Mouse (Mus musculus): Measurements from ENCODE around the gene Abcc3.

The Abcc3 gene

DNA sequence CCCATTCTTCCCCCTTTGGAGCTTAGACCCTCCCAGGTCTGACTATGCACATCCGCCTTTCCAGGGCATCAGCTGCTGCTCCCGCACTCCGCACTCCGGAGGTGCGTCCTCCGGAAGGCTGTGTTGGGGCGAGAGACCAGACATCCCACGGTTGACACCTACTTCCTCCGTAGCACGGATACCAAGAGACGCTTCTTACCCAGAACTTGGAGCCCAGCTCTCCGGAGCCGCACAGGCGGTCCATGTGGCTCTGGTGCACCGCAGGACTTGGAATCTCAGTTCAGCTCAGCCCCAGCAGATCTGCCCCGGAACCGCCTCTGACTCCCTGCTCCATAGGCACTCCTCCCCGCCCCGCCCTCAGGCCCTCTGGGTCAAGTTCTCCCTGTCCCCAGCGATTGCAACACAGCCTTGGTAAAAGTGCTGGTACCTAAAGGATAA is at the start of gene Abcc3:
Gene Abcc3, minus strand, starts transcription at position 326 of the 438 bp plus-strand sequence.
- DNase-seq, result no peak

DNA sequence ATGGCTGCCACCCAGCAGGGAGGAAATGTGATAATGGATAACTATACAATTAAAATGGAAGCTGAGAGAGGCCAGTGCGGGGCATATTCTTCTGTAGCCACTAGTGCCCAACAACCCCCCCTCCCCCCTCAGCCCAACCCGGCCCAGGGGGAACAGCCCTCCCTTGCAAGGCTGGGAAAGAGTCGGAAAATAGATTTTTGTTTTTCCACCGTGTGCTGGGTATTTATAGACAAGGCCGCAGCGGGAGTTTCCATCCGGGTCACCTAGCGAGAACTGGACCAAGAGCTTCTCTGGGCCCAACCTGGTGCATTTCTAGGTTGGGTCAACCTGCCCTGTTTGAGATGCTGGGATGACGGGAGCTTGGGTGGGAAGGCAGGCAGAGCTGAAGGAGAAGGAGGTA is 49.0 kb upstream of the Abcc3 start:
- DNase-seq, result no peak

DNA sequence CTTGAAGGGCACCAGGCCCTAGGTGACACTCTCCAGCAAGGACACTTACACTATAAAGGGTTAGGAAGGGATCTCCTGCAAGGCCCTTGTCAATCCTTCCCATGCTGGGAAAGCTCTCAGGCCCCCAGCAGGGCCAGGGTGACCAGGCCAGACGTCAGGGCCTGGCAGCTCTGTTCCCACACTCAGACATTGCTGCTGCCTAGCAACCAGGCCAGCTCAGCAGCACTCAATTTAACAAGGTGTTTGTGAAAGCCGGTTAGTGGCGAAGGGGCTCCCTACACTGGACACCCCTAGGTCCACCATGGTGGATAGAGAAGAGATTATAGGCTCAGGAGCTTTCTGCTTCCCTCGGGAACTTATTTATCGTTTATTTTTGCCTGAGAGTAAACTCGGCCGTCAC is 48.3 kb upstream of the Abcc3 start:
- no peak for DNase-seq

DNA sequence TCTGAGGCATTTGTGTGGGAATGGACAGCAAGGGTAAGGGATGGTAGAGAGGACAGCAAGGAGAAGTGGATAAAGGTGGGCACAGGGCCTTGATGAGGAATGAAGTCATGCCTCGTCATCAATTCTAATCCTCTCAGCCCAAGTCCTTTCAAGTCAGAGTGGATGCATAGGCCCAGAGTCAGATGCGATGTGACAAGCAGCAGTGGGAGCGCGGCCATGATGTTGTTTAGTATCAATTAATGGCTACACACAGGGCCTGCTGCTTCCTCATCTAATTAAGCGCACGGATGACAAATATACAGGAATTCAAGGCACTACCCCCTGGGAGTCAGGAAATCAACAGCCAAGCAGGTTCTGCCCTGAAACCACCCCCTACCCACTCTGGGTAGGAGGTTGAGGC is 47.6 kb upstream of the Abcc3 start:
- no peak for DNase-seq

DNA sequence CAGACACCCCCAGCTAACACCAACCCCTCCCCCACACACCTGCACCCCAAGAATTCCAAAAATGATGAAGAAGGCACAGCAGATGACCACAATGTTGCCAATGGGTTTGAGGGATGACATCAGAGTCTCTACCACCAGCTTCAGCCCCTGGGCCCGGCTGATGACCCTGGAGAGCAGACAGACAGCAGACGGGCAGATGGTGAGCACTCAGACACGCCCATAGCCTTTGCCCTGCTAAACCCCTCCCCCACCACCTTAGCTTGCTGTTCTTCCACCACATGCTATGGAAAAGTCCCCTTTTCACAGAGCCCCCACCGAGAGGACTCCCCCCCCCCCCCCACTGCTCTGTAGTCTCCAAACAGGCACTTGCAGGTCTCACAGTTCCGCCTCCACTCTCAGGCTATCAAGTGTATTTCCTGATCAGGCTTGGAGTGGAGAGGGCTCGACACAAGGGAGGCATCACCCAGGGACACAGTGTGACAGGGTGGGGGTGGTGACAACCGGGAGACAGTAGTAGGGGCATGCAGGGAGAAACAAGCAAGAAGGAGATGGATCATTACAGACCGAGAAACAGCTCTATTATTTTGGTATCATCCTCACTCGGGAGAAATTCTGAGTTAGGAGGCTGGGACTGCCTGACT is 36.3 kb upstream of the Abcc3 start:
- no peak for DNase-seq

DNA sequence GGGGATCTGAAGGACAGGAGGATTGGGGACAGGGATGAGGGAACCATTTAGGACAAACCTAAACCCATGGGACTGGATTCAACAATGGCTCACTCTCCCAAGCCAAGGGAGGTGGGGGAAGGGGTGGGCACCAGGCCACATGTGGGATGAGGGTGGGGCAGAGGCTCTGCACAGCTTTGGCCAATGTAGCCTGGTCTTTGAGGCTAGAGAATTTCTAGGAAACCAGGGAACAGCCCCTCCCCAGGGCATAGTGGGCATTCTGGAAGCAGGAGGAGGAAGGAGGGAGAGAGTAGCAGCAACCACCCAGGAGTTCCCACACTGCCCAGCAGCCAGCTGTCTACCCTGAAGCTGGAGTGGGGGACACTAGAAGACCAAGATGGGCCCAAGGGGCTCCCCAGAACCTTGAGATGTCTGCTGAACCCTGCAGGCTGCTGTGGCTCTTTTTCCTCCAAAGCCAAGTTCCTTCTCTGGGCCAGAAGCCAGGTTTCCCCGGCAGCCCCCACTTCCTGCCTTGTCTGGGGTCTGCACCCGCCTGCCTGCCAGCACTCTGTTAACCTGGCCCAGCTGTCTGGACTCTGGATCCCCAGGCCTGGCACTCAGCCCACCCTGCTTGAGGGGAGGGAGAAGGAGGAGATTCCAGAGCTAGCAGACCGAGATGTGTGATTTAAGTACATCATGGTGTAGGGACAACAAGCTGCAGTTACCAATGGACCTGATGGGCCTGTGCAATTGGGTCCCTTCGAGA is 35.5 kb upstream of the Abcc3 start:
- no peak for DNase-seq

DNA sequence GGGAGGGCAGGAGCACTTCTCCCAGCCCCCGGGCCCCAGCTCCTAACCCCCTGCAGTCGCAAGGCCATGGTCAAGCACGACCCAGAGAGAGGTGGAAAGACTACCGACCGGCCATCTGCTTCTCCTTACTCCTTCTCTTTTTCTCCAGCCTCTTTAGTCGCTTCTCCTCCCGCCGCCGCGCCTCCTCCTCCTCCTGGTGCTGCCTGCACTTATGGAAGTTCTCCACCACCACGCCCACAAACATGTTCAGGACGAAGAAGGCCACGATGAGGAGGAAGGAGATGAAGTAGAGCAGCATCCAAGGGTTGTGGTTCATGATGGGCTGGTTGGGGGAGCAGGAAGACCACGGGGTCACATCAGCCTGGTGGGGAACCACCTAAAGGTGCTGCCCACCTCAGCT is 32.9 kb upstream of the Abcc3 start:
- DNase-seq, result peak; percentile 48

DNA sequence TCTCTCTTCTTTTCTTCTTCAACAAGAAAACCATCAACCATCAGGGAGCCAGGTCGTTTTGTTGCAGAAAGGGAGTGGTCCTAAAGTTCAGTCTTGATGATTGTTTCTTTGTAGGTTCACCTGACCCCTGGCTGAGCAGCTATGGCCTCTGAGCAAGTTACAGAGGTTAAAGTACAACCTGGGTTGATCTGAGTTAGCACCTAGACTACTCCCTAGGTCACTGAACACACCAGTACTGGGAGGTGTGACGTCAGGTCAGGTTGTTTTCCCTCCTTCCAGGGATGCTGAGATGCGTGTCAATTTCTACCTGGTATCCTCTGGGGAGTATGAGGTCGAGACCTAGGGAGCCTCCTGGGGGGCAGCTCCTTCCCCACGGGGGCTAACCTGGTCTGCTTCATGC is 32.4 kb upstream of the Abcc3 start:
- DNase-seq, result no peak

DNA sequence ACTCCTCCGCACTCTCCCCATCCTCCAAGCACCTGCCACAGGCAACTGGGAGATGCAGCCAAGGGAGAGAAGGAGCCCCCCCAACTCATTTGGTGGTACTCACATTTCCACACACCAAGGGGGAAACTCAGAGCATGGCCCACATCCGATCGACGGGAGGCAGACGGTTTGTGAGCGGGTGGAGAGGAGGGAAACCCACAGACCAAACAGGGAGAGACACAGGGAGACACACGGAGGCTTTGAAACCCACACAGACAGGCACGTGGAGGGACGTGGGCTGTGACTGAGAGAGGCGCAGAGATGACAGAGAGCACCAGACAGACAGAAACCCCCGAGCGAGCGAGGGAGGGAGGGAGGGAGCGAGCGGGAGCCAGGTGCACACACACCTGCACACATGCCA is 31.6 kb upstream of the Abcc3 start:
- peak; percentile 62 for DNase-seq

DNA sequence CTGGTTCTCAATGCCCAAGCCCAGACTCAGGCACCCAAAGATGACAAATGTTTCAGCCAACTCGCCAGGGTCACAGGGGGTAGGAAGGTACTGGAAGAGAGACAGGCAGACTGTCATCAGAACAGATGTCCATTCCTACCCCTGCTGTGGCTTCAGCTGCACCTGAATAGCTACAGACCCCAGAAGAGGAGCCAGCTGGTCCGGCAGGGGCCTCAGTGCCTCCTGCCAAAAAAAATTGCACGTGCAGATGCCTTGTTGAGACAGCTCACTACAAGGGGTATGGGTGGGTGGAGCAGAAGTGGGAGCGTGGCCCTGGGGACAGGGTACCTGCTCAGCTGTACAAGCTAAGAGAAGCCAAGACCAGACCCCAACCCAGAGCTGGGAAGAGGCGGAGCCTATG is 31.1 kb upstream of the Abcc3 start:
- no peak for DNase-seq

DNA sequence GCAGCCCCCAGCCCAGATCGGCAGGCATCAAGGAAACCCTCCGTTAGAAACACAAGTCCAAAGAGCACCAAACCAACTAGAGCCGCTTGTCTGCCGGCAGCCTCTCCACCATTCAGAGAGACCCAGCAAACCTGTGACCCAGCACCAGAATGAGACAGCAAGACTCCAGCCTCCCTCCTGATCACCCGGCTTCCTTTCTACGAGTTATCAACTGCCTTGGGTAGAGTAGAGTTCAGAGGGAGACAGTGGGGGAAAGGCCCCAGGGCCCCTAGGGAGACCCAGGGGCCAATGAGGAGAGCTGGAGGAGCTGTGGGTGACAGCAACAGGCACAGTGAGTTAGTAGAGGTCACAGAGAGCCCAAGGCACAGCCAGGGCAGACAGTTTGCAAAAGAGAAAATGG is 28.2 kb upstream of the Abcc3 start:
- DNase-seq, result no peak

DNA sequence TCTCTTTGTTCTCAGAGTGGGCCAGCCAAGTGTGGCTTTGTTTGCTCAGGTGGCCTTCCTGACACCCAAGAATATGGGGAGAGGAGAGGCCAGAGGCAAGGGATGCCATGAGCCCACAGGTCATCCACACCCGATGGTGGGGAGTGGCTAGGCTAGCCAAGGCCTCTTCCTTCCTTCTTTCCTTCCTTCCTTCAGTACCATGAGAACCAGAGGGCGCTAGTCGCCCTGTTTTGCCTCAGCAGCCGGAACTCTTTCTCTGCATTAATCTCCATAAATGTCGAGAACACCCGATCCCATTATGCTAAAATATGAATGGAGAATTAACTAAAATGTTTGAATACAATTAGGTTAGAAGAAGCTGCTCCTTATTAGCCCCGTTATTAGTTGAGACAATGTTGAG is 27.5 kb upstream of the Abcc3 start:
- DNase-seq, result no peak

DNA sequence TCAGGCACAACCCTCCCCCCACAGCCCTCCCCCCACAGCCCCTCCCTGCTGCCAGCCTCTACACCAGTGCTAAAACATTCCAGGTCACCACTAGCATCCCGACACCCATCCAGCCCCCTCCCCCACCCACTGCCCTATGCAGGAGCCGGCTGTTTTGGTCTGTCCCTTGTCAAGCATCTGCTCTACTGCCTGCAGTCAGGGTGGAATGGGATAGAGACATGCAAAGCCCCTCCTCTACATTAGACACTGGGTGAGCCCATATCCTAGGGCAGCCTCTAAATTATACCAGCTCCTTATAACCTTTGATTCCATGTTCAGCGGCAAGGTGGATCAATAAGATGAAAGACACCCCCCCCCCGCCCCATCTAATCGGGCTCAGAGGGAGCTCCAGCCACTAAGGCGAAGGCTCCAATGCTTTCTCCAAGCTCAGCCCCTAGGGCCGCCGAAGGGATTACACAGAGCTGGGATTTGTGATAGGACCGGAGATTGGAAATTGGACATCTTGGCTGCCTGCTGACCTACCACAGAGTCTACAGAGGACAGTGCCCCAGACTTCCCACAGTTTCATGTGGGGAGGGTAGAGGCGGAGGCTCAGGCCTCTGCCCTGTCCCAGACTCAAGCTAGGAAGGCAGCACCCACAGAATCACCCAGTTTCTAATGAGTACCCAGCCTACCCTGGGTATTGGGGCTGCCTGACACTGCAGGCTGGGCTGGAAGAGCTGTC is 26.4 kb upstream of the Abcc3 start:
- DNase-seq, result no peak

DNA sequence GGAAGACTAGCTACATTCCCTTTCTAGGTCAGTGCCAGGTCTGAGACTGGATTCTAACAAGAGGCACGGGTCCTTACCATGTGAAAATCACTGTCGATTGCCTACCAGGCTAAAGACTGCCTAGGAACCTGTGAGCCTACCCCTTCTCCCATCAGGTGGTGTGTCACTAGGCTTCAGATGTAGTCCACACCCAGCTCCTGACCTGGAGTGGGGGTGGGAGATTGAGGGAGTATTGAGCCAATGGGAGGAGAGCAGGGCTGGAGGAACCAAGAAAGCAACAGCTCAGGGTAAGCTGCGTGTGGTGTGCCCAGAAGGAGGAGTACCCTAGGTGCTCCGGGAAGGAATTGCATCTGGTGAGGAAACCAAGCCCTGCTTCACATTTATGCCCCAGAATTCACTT is 21.2 kb upstream of the Abcc3 start:
- DNase-seq, result no peak

DNA sequence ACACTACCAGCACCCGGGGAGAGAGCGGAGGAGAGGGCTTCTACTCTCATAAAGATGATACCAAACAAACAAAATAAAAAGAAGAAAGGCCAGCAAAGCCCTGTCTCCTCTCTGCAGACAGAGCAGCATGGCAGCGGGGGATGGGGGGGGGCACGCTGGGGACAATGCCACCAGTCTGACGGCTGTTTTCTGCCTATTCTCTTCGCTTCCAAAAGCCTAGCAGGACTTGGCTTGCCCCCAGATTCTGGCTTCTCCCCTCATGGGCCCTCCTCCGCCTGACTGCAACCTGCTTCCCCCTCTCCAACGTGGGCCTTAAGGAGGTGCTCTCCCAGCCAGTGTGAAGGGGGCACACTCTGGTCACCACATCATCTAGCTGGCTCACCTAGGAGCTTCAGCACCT is 20.7 kb upstream of the Abcc3 start:
- DNase-seq, result no peak

DNA sequence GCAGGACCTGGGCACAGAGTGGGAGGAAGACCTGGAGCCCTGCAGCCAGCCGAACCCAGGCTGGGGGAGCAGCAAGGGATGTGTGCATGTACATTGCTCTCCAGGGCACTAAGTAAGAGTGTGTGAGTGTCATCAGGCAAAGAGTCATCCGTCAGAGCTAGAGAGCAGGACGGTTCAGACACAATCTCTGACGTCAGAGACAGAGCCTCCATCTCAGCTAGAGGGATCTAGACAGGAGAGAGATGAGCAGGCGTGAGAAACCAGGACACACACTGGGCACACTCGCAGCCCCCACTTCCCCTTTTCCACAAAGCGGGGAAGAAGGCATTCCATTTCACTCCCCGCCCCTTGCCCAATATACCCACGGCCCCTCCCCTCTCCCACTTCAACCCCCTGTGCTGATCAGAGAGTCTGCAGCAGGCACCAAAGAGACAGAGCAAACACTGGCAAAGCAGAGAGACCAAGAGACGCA is 20.2 kb upstream of the Abcc3 start:
- DNase-seq, result no peak

DNA sequence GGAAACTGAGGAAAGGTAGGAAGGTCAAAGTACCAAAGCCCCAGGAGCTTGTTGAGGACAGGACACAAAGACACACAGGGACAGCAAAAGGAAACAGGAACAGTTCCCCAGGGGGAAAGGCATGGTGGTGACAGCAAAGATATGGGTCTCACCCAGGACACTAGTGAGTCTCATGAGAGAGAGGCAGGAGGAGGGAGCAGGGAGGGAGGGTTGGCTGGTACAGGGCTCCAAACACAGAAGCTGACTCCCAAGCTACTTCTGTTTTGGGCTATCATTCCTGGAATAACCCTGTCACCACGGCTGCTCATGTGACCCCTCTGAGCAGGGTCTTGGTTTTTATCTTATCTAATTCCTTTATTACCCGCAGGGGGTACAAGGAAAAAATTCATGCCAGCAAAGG is 19.8 kb upstream of the Abcc3 start:
- no peak for DNase-seq

DNA sequence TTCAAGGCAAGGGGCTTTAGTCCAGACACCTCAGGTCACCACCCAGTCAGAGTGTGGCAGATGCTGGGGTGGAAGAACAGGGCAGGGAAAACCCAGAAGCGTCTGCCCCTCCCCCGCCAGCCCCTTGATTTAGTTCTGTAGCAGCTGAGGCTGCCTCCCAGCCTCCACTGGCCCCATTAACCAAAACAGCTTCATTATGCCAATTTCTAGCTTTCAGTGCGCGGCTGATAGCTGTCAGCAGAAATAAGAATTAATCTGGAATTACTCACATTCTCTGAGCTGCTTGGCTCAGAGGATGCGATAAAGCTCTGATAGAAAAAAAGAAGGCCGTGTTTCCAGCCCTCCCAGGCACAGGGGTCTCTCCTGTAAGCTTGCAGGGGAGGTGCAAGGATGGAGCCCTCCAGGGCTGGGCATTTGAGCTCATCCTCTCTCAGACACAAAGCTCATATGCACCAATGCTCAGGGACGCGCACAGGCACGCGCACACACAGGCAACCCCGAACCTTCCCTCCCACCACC is 15.1 kb upstream of the Abcc3 start:
- no peak for DNase-seq

DNA sequence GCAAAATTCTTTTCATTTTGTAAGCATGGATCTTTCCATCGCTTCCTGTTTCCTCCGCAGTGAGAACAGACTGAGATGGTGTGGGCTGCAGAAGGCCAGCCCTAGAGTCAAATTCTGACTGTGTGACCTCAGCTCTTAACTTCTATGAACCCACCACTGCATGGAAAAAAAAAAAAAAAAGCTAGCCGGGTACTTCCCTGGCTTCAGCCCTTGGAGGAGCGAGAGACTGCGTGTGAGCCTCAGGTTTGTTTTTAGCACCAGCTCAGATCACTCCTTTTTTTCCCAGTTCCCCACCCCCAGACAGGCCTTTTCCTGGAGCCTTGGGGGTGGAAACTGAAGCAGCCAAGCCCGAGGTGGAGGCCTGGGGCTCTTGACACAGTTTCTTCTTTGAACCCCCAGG is 12.6 kb upstream of the Abcc3 start:
- peak; percentile 49 for DNase-seq

DNA sequence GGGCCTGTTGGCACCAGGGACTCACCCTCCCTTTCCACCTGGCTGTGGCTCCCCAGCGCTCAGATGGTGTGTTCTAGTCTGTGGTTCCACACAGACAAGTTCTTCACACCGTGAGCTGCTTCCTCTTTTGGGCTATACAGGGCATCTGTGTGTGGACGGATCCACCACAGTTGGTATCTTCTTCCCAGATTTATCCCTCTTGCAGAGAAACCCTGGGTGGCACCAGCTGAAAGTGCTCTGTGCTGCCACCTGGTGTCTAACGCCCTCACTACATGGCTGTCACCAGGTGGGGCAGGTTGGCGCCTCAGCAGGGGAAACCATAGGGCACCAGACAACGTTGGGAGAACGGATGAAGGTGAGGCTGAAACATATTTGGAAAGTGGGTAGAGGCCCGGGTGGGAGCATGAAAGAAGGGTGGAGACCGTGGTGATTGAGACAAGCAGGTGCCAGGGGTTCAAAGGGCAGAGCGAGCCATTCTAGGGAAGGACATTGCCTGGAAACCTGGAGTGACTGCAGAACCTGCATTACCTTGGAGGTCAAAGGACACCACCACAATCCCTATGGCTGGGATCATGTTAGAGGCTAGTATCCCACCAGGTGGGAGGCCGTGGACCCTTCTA is 12.0 kb upstream of the Abcc3 start:
- peak; percentile 85 for DNase-seq

DNA sequence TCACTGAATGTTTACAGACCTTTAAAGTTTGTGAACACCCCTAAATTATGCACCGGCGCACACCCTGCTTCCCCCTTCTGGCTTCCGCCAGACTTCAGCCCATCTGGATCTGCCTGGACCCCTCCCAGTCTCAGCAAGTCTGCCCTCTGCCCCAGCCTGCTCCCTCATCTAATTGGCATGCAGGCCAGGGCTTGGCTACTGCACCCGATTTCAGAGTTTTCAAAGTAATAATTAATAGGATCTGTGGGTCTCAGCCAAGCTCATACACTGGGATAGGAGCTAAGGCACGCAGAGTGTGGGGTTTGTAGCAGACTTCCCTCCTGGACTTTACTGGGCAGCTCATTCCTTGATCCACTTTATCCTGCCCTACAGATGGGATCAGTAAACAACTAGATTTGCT is 11.4 kb upstream of the Abcc3 start:
- DNase-seq, result no peak

DNA sequence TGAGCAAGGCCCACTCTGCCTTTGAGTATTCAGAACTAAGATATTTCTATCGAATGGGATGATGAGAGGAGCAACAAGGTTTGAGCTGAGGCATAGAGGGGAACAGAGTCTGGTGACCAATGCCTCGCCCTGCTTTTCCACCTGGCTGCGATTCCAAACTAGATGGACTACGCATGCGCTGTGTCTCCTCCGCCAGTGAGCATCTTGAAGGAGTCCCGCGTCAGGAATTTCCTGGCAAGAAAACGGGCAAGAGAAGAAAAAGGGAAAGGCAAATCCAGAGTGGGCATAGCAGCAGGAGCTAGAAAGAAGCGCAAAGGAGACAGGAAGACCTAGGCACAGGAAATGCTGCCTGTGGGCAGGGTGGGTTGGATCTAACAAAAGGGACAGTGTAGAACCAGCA is 11.0 kb upstream of the Abcc3 start:
- DNase-seq, result no peak

DNA sequence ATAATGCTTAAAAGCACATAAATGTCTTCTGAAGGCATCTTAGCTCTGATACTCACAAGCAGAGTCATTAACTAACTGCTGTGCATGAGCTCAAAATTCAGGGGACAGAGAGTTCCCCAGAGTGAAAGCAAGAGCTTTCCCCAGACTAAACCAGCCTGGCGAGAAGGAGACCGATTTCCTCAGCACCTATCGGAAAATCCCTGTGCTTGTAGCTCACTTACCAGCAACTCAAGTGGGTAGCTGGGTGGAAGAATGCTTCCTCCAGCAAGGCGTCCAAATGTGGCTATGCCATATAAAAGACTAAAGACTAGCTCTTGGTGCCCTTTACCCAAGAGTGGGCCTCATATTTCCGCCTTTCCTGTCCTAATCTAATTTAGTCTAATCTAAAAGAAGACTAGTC is 9.9 kb upstream of the Abcc3 start:
- no peak for DNase-seq

Data from right cerebral cortex, postnatal 25 days (tissue).